Mouse (Mus musculus) liver, postnatal 0 days (tissue): ENCODE data around the gene Zfand3. TPM values are rescaled to one million over a fixed set of nuclear protein-coding genes. Genes with fewer than 3 reads are reported as not detected.
A peak's percentile ranks its signal among the peaks of the same experiment; 100 is the strongest.

Source experiments
- ATAC-seq: fragments of 200-750 bp; cut with Nextera tagmentation; 2 replicates; pipeline ENCODE4 v1.8.0; 2017; ENCODE audit warnings: mild to moderate bottlenecking, moderate library complexity
- DNase-seq: peaks from one replicate; pipeline ENCODE4 v3.0.0-alpha.2; 2016
- H3K27ac ChIP-seq: fragments of 300-500 bp; sonication (generic); 2 replicates; pipeline ENCODE4 v1.5.1; 2014; ENCODE audit warnings: antibody characterized with exemption, moderate library complexity, mild to moderate bottlenecking, low read depth
- H3K27me3 ChIP-seq: fragments of 300-500 bp; sonication (generic); 2 replicates; pipeline ENCODE4 v1.6.1; 2014; ENCODE audit warnings: low read length, control low read depth, mixed read lengths; ENCODE audit not compliant: insufficient read depth
- H3K36me3 ChIP-seq: fragments of 300-500 bp; sonication (generic); replicated peaks from 2 replicates; pipeline ENCODE4 v1.6.1; 2014; ENCODE audit warnings: mild to moderate bottlenecking, control low read depth, low read length, moderate library complexity, mixed read lengths; ENCODE audit not compliant: insufficient read depth
- H3K4me1 ChIP-seq: fragments of 300-500 bp; sonication (generic); 2 replicates; pipeline ENCODE4 v1.6.1; 2014; ENCODE audit warnings: antibody characterized with exemption, mild to moderate bottlenecking, control low read depth; ENCODE audit not compliant: insufficient read depth
- H3K4me2 ChIP-seq: fragments of 300-500 bp; sonication (generic); 2 replicates; pipeline ENCODE4 v1.6.1; 2014; ENCODE audit warnings: low read depth, mild to moderate bottlenecking, low read length, moderate library complexity, mixed read lengths
- H3K4me3 ChIP-seq: fragments of 300-500 bp; sonication (generic); 2 replicates; pipeline ENCODE4 v1.5.1; 2014; ENCODE audit warnings: low read depth, low read length
- H3K9ac ChIP-seq: fragments of 300-500 bp; sonication (generic); replicated peaks from 2 replicates; pipeline ENCODE4 v1.6.1; 2014; ENCODE audit warnings: mild to moderate bottlenecking, moderate library complexity
- H3K9me3 ChIP-seq: fragments of 300-500 bp; sonication (generic); 2 replicates; pipeline ENCODE4 v1.6.1; 2016; ENCODE audit warnings: mild to moderate bottlenecking, control low read depth, low read length, mixed read lengths
- CTCF ChIP-seq: sonication (generic); IDR thresholded peaks from 2 replicates; pipeline ENCODE4 v1.5.1; 2016; ENCODE audit warnings: antibody characterized with exemption, low read depth
- EP300 ChIP-seq: IDR thresholded peaks from 2 replicates; pipeline ENCODE4 v1.6.1; 2016; ENCODE audit warnings: antibody characterized with exemption, low read depth, mild to moderate bottlenecking
- WGBS: fragments of 180-500 bp; shearing (Covaris S2); extraction: QIAGEN DNeasy Blood & Tissue Kit; methylation state at CpG from one replicate; pipeline ENCODE4 v1.1.7; 2014; ENCODE audit not compliant: insufficient replicate concordance; 5-methylcytosine and 5-hydroxymethylcytosine counted together
- polyA plus RNA-seq: library from polyadenylated mRNA; unstranded; fragments of >200 nt; fragmentation: Nextera tagmentation; extraction: Ambion mirVana; gene quantifications from 2 replicates; pipeline ENCODE4 v1.2.1, GENCODE M21; 2015

The Zfand3 gene
- polyA plus RNA-seq, 1 experiment from 2014 or later: 24.7 TPM

DNA sequence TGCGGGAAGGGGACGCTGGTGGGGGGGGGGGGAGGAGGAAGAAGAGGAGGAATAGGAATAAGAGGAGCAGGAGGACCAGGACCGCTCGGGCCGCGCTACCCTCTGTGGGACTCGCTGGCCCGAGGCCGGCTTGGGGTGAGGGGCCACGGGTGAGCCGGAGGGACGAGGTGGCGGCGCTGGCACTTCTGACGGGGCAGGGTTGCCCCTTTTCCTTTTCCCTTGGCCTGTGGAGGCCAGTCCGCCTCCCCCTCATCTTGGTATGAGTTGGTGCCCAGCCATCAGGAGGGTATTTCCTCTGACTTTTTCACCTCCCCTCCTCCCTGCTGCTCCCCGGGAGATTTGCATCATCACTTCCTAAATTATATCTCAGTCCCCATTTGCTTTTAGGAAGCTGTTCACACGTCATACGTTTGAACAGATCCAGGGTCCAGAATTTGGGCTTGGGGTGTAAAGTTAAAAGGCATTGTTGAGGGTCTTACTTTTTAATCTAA, 963 bp downstream of the Zfand3 start:
- Histone ChIP-seq H3K4me3 (peak overlapping the region; percentile 96), H3K9ac (peak overlapping the region; percentile 98), H3K27me3 (no peaks in the 10 kb centered on the region), H3K4me1 (peaks cover 37% of the 10 kb centered on the region), H3K36me3 (no peaks in the 10 kb centered on the region), H3K9me3 (no peaks in the 10 kb centered on the region), H3K27ac (peak overlapping the region; percentile 100), H3K4me2 (peak overlapping the region; percentile 95)
- DNase-seq: peak; percentile 51
- TF ChIP-seq CTCF: no peak
- no peak for TF ChIP-seq EP300
- no peak for ATAC-seq
- 0% methylated on average over 15 of the region's 19 CpGs for WGBS

- 64% methylated on average over 2 of the region's 2 CpGs for WGBS
- H3K27ac ChIP-seq: peak overlapping the region; percentile 85
- peaks cover 37% of the 10 kb centered on the region for H3K4me1 ChIP-seq
- ATAC-seq (no peak), DNase-seq (no peak)
- H3K36me3 ChIP-seq: no peaks in the 10 kb centered on the region
- no peak overlapping the region for H3K9ac ChIP-seq
- no peaks in the 10 kb centered on the region for H3K9me3 ChIP-seq
- H3K4me3 ChIP-seq: 0 out of 2 replicates have a peak overlapping the region, but pooled peaks have one; percentile 8
- H3K27me3 ChIP-seq: no peaks in the 10 kb centered on the region
- peak overlapping the region; percentile 95 for H3K4me2 ChIP-seq
- no peak for TF ChIP-seq EP300
- no peak for TF ChIP-seq CTCF
Measured at GRCm38 (mm10) chr17:30006877-30007276, 2.3 kb downstream of the Zfand3 start.

DNA sequence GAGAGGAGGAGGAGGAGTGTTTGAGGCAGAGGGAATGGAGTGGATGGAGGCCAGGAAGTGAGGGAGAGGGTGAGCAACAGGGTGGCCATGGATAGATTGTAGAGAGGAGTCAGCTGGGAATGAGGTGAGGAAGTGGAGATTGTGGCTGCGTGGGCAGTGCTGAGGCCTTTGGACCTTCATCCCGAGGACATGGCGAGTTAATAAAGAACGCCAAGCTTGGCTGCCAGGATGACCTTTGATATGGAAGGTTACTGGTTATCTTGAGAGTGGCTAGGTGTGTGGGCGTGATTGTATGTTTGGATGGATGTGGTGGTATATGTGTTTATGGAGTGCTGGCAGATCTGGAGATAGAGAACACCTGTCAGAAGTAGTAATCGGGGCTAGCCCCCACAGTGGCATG, 3.4 kb downstream of the Zfand3 start:
- 43% methylated on average over 6 of the region's 6 CpGs for WGBS
- H3K4me1 ChIP-seq: peaks cover 41% of the 10 kb centered on the region

DNA sequence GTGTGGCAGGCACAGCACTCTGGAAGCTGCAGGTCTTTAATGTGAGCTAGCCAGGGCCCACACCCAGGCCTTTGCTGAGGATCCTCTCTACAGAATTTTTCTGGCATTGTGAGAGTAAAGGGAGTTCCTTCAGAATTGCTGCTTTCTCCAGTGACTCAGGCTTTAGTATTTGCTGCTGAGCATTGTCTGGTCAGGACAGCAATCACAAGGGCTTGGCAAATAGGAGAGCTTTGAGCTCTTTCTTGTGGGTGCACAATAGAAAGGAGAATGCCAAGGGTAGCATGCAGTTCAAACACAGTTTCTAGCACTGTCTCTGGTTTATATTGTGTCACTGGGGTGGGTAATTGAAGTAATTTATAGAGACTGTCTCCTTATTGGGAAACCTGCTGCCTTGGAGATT, 3.9 kb downstream of the Zfand3 start:
- no peak for TF ChIP-seq EP300
- H3K4me3 ChIP-seq: 0 out of 2 replicates have a peak overlapping the region, but pooled peaks have one; percentile 7
- no peaks in the 10 kb centered on the region for H3K9me3 ChIP-seq
- H3K36me3 ChIP-seq: no peaks in the 10 kb centered on the region
- H3K4me1 ChIP-seq: peaks cover 38% of the 10 kb centered on the region
- peak overlapping the region; percentile 95 for H3K4me2 ChIP-seq
- peak overlapping the region; percentile 38; the same call in 1 of the 2 replicates for H3K9ac ChIP-seq
- ATAC-seq: no peak
- H3K27ac ChIP-seq: peak overlapping the region; percentile 85
- H3K27me3 ChIP-seq: no peaks in the 10 kb centered on the region
- DNase-seq: no peak

More for the DNA sequence above, 3.4 kb downstream of the Zfand3 start:
- Histone ChIP-seq H3K27me3 (no peaks in the 10 kb centered on the region), H3K27ac (peak overlapping the region; percentile 85), H3K4me2 (peak overlapping the region; percentile 95), H3K36me3 (no peaks in the 10 kb centered on the region), H3K9ac (peak overlapping the region; percentile 38; the same call in 1 of the 2 replicates), H3K4me3 (0 out of 2 replicates have a peak overlapping the region, but pooled peaks have one; percentile 7), H3K9me3 (no peaks in the 10 kb centered on the region)
- DNase-seq (peak; percentile 46), ATAC-seq (peak; percentile 5)
- TF ChIP-seq CTCF (no peak), EP300 (peak; percentile 39; the same call in 1 of the 2 replicates)

DNA sequence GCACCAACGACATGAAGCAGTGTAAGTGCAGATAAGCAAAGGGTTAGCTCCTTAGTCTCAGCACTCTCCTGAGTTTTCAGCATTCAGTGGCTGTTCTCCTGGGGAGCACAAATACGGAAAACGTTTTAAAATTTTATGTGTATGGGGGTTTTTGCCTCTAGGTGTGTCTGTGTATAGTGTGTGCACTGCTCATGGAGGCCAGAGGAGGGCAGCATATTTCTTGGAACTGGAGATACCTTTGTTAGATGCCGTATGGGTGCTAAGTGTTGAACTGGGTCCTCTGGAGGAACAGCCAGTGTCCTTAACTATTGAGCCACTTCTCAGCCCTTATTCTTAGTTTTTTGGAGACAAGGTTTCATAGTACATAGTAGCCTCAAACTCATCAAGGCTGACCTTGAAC, 10.1 kb downstream of the Zfand3 start:
- ATAC-seq (no peak), DNase-seq (no peak)
- no peak overlapping the region for H3K27ac ChIP-seq
- no peak overlapping the region for H3K4me3 ChIP-seq
- H3K27me3 ChIP-seq: no peaks in the 10 kb centered on the region
- TF ChIP-seq EP300 (no peak), CTCF (peak; percentile 32)
- H3K36me3 ChIP-seq: no peaks in the 10 kb centered on the region; the same call in 1 of the 2 replicates
- H3K9me3 ChIP-seq: no peaks in the 10 kb centered on the region
- 89% methylated on average over 4 of the region's 4 CpGs for WGBS
- no peak overlapping the region for H3K9ac ChIP-seq
- H3K4me2 ChIP-seq: no peak overlapping the region
- peaks cover 16% of the 10 kb centered on the region for H3K4me1 ChIP-seq

- TF ChIP-seq EP300 (no peak), CTCF (no peak)
- H3K9ac ChIP-seq: no peak overlapping the region
- no peak for ATAC-seq
- DNase-seq: no peak
- no peaks in the 10 kb centered on the region for H3K27me3 ChIP-seq
- 65% methylated on average over 12 of the region's 12 CpGs for WGBS
- no peak overlapping the region for H3K4me3 ChIP-seq
- no peaks in the 10 kb centered on the region; the same call in 1 of the 2 replicates for H3K36me3 ChIP-seq
- no peak overlapping the region for H3K4me2 ChIP-seq
- no peaks in the 10 kb centered on the region for H3K9me3 ChIP-seq
- H3K4me1 ChIP-seq: peaks cover 13% of the 10 kb centered on the region
- 0 out of 2 replicates have a peak overlapping the region, but pooled peaks have one; percentile 22 for H3K27ac ChIP-seq
Measured at GRCm38 (mm10) chr17:30018927-30019610, 14.5 kb downstream of the Zfand3 start.
